Mouse (Mus musculus): Measurements from ENCODE around the gene Asf1b. TPM values are rescaled to one million over a fixed set of nuclear protein-coding genes. Genes with fewer than 3 reads are reported as not detected.

The Asf1b gene
- polyA plus RNA-seq, 2 experiments from 2014 or later, result 69.0 to 76.6 TPM

Other genes starting within 250 kb of the Asf1b start
- gene Ddx39, start 240.3 kb upstream of the Asf1b start, polyA plus RNA-seq (2017; shearing (Covaris generic)), result 100 to 1,000 TPM; 164 to 195 TPM
- gene Adgre5, start 214.2 kb upstream of the Asf1b start, polyA plus RNA-seq (2017; shearing (Covaris generic)), result 100 to 1,000 TPM; 167 to 170 TPM
- 10 to 100 TPM in 1 of 2 experiments, 1 to 10 TPM in 1; 9.3 to 11.0 TPM for gene Adgrl1, start 55.4 kb upstream of the Asf1b start, polyA plus RNA-seq (2017; shearing (Covaris generic))
- gene Gm10644, start 302 bp upstream of the Asf1b start, polyA plus RNA-seq (2017; shearing (Covaris generic)), result under 1 TPM; 0.24 to 0.66 TPM
- 10 to 100 TPM; 18.9 to 22.0 TPM for gene Prkaca, start 17.5 kb downstream of the Asf1b start, polyA plus RNA-seq (2017; shearing (Covaris generic))
- 1 to 10 TPM; 5.5 to 5.9 TPM for gene Samd1, start 42.2 kb downstream of the Asf1b start, polyA plus RNA-seq (2017; shearing (Covaris generic))
- gene 1700067K01Rik, start 46.0 kb downstream of the Asf1b start, polyA plus RNA-seq (2017; shearing (Covaris generic)), result under 1 TPM in 1 of 2 experiments, not detected in 1; 0.95 TPM
- gene 2210011C24Rik, start 56.7 kb downstream of the Asf1b start, polyA plus RNA-seq (2017; shearing (Covaris generic)), result 1 to 10 TPM in 1 of 2 experiments, under 1 TPM in 1; 0.83 to 1.1 TPM
- 1 to 10 TPM; 1.1 to 2.4 TPM for gene Palm3, start 66.0 kb downstream of the Asf1b start, polyA plus RNA-seq (2017; shearing (Covaris generic))
- gene Il27ra, start 87.1 kb downstream of the Asf1b start, polyA plus RNA-seq (2017; shearing (Covaris generic)), result 100 to 1,000 TPM; 185 to 292 TPM
- 10 to 100 TPM; 44.3 to 60.9 TPM for gene Rln3, start 89.5 kb downstream of the Asf1b start, polyA plus RNA-seq (2017; shearing (Covaris generic))
- gene Gm10643, start 109.6 kb downstream of the Asf1b start, polyA plus RNA-seq (2017; shearing (Covaris generic)), result 1 to 10 TPM in 1 of 2 experiments, under 1 TPM in 1; 0.98 to 1.2 TPM
- gene Rfx1, start 111.3 kb downstream of the Asf1b start, polyA plus RNA-seq (2017; shearing (Covaris generic)), result 10 to 100 TPM; 11.9 to 12.6 TPM
- 10 to 100 TPM; 13.9 to 15.9 TPM for gene Dcaf15, start 149.3 kb downstream of the Asf1b start, polyA plus RNA-seq (2017; shearing (Covaris generic))
- 1 to 10 TPM; 8.2 to 9.0 TPM for gene Podnl1, start 170.5 kb downstream of the Asf1b start, polyA plus RNA-seq (2017; shearing (Covaris generic))
- gene Cc2d1a, start 192.4 kb downstream of the Asf1b start, polyA plus RNA-seq (2017; shearing (Covaris generic)), result 10 to 100 TPM; 14.9 to 16.0 TPM
- 1 to 10 TPM in 1 of 2 experiments, under 1 TPM in 1; 0.40 to 1.2 TPM for gene 4930432K21Rik, start 192.5 kb downstream of the Asf1b start, polyA plus RNA-seq (2017; shearing (Covaris generic))
- gene Nanos3, start 229.7 kb downstream of the Asf1b start, polyA plus RNA-seq (2017; shearing (Covaris generic)), result 1 to 10 TPM in 1 of 2 experiments, not detected in 1; 1.1 TPM

Measured in activated CD4-positive, CD25-positive, alpha-beta regulatory T cell, adult 4 months (primary cell).